Mouse (Mus musculus): Measurements from ENCODE around the gene Abhd13. TPM values are rescaled to one million over a fixed set of nuclear protein-coding genes. Genes with fewer than 3 reads are reported as not detected.

Gene Abhd13
- 13.2 and 13.6 TPM in 2 replicates for polyA plus RNA-seq (2015; fragmentation: Nextera tagmentation; extraction: Ambion mirVana)

DNA sequence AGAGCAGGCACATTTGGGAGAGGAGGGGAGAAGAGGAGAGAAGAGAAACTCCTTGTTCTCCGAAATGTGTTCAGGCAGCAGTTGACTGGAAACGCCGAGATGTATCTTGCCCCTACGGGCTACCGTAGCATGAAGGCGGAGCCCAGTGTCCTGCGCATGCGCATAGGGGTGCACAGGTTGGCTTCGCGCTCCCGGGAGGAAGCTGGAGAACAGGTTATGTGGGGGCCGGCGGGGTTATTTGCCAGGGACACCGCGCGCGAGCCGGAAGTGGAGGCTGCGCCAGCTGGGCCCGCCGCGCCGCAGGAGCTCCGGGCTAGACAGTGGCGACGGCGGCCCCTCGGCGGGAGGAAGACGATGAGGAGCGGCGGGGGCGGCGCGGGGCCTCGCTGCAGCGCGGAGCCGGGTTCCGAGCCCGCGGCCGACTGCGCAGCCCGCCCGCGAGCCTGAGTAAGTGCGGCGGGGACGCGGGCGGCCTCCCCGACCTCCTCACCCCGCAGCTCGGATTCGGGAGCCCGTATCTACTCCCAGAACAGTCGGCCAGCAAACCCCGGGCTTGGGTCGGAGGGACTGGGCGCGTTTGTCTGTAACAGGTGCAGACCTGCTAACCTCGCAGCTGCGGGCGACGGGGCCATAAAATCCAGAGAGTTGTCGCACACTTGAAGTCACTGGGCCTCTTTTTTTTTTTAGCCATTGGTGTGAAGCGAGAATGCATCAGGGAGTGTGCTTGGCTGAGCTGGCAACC lies at the start of gene Abhd13, which contains the start of gene Lig4:
TSS of gene Abhd13 (plus strand) at position 135 of the 742 bp plus-strand sequence.
TSS of gene Lig4 (minus strand) at position 114 of the 742 bp plus-strand sequence.

DNA sequence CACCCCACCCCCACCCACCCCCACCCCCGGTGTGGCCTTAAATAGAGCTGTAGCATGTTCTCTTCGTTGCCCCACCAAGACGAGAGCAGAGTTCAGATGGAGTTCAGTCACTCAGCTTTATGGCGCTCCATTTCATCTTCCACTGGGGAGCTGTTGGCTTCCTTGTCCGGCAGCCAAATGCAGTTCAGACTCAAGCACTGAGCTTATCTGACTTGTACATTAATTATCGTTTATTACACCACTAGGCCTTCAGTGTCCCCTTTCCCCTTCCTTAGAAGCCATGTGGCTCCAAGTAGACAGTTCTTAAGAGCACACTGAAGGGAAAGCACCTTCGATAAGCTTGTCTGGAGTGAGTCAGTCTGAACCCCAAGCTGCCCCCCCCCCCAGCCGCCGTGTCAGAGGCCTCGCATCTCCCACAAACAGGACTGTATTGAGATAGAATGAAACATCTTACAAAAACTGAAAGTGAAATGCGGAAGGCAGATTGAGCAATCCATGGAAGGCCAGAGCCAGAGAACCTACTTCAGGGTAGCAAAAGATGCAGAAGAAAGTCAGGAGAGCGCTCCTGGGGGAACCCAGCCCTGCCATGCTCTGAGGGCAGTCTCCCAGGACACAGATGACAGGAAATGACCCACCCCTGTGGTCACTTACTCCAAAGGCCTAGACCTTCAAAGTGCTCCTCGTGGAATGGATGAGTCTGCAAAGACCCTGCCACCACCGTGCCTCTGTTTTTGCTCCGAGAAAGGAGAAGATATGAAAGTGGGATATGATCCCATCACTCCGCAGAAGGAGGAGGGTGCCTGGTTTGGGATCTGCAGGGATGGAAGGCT lies 28.9 kb downstream of the Abhd13 start, which contains the start of gene Tnfsf13b:
TSS of gene Tnfsf13b (plus strand) at position 312 of the 830 bp plus-strand sequence.

Other genes starting within 250 kb of the Abhd13 start
- gene Fam155a, start 206.5 kb upstream of the Abhd13 start, polyA plus RNA-seq (2015; fragmentation: Nextera tagmentation; extraction: Ambion mirVana) = 33.4 and 36.0 TPM in 2 replicates
- not detected in 2 replicates for gene Gm10217, start 113.5 kb upstream of the Abhd13 start, polyA plus RNA-seq (2015; fragmentation: Nextera tagmentation; extraction: Ambion mirVana)
- 5.6 and 7.1 TPM in 2 replicates for gene Lig4, start within 50 bp of the Abhd13 start, polyA plus RNA-seq (2015; fragmentation: Nextera tagmentation; extraction: Ambion mirVana)
- gene Tnfsf13b, start 28.8 kb downstream of the Abhd13 start, polyA plus RNA-seq (2015; fragmentation: Nextera tagmentation; extraction: Ambion mirVana) = 1.4 and 1.5 TPM in 2 replicates
- gene Myo16, start 176.2 kb downstream of the Abhd13 start, polyA plus RNA-seq (2015; fragmentation: Nextera tagmentation; extraction: Ambion mirVana) = 8.1 and 8.2 TPM in 2 replicates